Mouse (Mus musculus): Measurements from ENCODE around the gene Gtf2h5. TPM values are rescaled to one million over a fixed set of nuclear protein-coding genes. Genes with fewer than 3 reads are reported as not detected.
A peak's percentile ranks its signal among the peaks of the same experiment; 100 is the strongest.

Gene Gtf2h5
- polyA plus RNA-seq, 1 experiment from 2014 or later, result 188 TPM

- H3K27me3 ChIP-seq (ENCODE audit: insufficient read depth, low read length), result no peaks in the 10 kb centered on the region
- H3K4me2 ChIP-seq (ENCODE audit: low read length), result no peak overlapping the region
- no peak overlapping the region for H3K9ac ChIP-seq (ENCODE audit: low read depth, low read length)
- DNase-seq (ENCODE audit: low spot score), result no peak
- no peak for TF ChIP-seq CTCF (IDR thresholded peaks at IDR 0.05; ENCODE audit: low read depth)
- no peak overlapping the region for H3K27ac ChIP-seq
- no peaks in the 10 kb centered on the region for H3K9me3 ChIP-seq (replicated peaks; ENCODE audit: low read length)
- 85% methylated on average over 5 of the region's 5 CpGs for WGBS
- no peak for ATAC-seq (replicated peaks; ENCODE audit: low FRiP score, low read depth)
- H3K36me3 ChIP-seq (ENCODE audit: insufficient read depth, low read length), result peaks cover 19% of the 10 kb centered on the region
- H3K4me3 ChIP-seq (replicated peaks; ENCODE audit: low read depth, low read length), result no peak overlapping the region
- no peaks in the 10 kb centered on the region; the same call in 1 of the 2 replicates for H3K4me1 ChIP-seq (replicated peaks; ENCODE audit: insufficient read depth, low read length)
Measured at GRCm38 (mm10) chr17:6083323-6083890, 3.8 kb downstream of the Gtf2h5 start.

GRCm38 (mm10) chr17:6091604-6092003, 12.0 kb downstream of the Gtf2h5 start:
- Histone ChIP-seq H3K4me2 (ENCODE audit: low read length) (no peak overlapping the region), H3K27ac (no peak overlapping the region), H3K9ac (ENCODE audit: low read depth, low read length) (no peak overlapping the region), H3K9me3 (replicated peaks; ENCODE audit: low read length) (no peaks in the 10 kb centered on the region), H3K4me3 (replicated peaks; ENCODE audit: low read depth, low read length) (no peak overlapping the region), H3K36me3 (ENCODE audit: insufficient read depth, low read length) (0 out of 2 replicates have a peak, but pooled peaks cover under 1% of the 10 kb centered on the region), H3K27me3 (ENCODE audit: insufficient read depth, low read length) (no peaks in the 10 kb centered on the region), H3K4me1 (replicated peaks; ENCODE audit: insufficient read depth, low read length) (no peaks in the 10 kb centered on the region)
- TF ChIP-seq CTCF (IDR thresholded peaks at IDR 0.05; ENCODE audit: low read depth), result no peak
- no peak for ATAC-seq (replicated peaks; ENCODE audit: low FRiP score, low read depth)
- 92% methylated on average over 6 of the region's 6 CpGs for WGBS
- DNase-seq (ENCODE audit: low spot score), result no peak

- no peak for ATAC-seq (replicated peaks; ENCODE audit: low FRiP score, low read depth)
- H3K27ac ChIP-seq, result no peak overlapping the region
- peak; percentile 27; the same call in 1 of the 2 replicates for TF ChIP-seq CTCF (IDR thresholded peaks at IDR 0.05; ENCODE audit: low read depth)
- no peaks in the 10 kb centered on the region for H3K9me3 ChIP-seq (replicated peaks; ENCODE audit: low read length)
- H3K36me3 ChIP-seq (ENCODE audit: insufficient read depth, low read length), result no peaks in the 10 kb centered on the region
- no peaks in the 10 kb centered on the region for H3K4me1 ChIP-seq (replicated peaks; ENCODE audit: insufficient read depth, low read length)
- peak; percentile 34 for DNase-seq (ENCODE audit: low spot score)
- no peak overlapping the region for H3K4me2 ChIP-seq (ENCODE audit: low read length)
- H3K9ac ChIP-seq (ENCODE audit: low read depth, low read length), result no peak overlapping the region
- no peaks in the 10 kb centered on the region for H3K27me3 ChIP-seq (ENCODE audit: insufficient read depth, low read length)
- no peak overlapping the region for H3K4me3 ChIP-seq (replicated peaks; ENCODE audit: low read depth, low read length)
Measured at GRCm38 (mm10) chr17:6095579-6095978, 16.0 kb downstream of the Gtf2h5 start.

GRCm38 (mm10) chr17:6097884-6098283, 18.3 kb downstream of the Gtf2h5 start:
- 28% methylated on average over 4 of the region's 4 CpGs for WGBS
- TF ChIP-seq CTCF (IDR thresholded peaks at IDR 0.05; ENCODE audit: low read depth), result peak; percentile 90
- no peak overlapping the region for H3K9ac ChIP-seq (ENCODE audit: low read depth, low read length)
- no peak overlapping the region for H3K4me3 ChIP-seq (replicated peaks; ENCODE audit: low read depth, low read length)
- no peak overlapping the region for H3K27ac ChIP-seq
- ATAC-seq (replicated peaks; ENCODE audit: low FRiP score, low read depth), result 0 out of 2 replicates have a peak, but pooled peaks have one; percentile 49
- no peaks in the 10 kb centered on the region for H3K4me1 ChIP-seq (replicated peaks; ENCODE audit: insufficient read depth, low read length)
- no peaks in the 10 kb centered on the region for H3K9me3 ChIP-seq (replicated peaks; ENCODE audit: low read length)
- no peak overlapping the region for H3K4me2 ChIP-seq (ENCODE audit: low read length)
- H3K27me3 ChIP-seq (ENCODE audit: insufficient read depth, low read length), result no peaks in the 10 kb centered on the region
- peak; percentile 78 for DNase-seq (ENCODE audit: low spot score)
- no peaks in the 10 kb centered on the region for H3K36me3 ChIP-seq (ENCODE audit: insufficient read depth, low read length)

- no peak for ATAC-seq (replicated peaks; ENCODE audit: low FRiP score, low read depth)
- 92% methylated on average over 3 of the region's 3 CpGs for WGBS
- no peaks in the 10 kb centered on the region for H3K36me3 ChIP-seq (ENCODE audit: insufficient read depth, low read length)
Measured at GRCm38 (mm10) chr17:6102287-6102686, 22.7 kb downstream of the Gtf2h5 start.

GRCm38 (mm10) chr17:6103566-6103965, 24.0 kb downstream of the Gtf2h5 start:
- no peak overlapping the region for H3K27ac ChIP-seq
- DNase-seq (ENCODE audit: low spot score) (no peak), ATAC-seq (replicated peaks; ENCODE audit: low FRiP score, low read depth) (no peak)
- H3K4me3 ChIP-seq (replicated peaks; ENCODE audit: low read depth, low read length), result no peak overlapping the region
- WGBS, result 86% methylated on average over 6 of the region's 6 CpGs
- H3K9ac ChIP-seq (ENCODE audit: low read depth, low read length), result no peak overlapping the region
- H3K36me3 ChIP-seq (ENCODE audit: insufficient read depth, low read length), result no peaks in the 10 kb centered on the region
- TF ChIP-seq CTCF (IDR thresholded peaks at IDR 0.05; ENCODE audit: low read depth), result no peak
- no peaks in the 10 kb centered on the region for H3K9me3 ChIP-seq (replicated peaks; ENCODE audit: low read length)
- H3K4me2 ChIP-seq (ENCODE audit: low read length), result no peak overlapping the region
- H3K4me1 ChIP-seq (replicated peaks; ENCODE audit: insufficient read depth, low read length), result 0 out of 2 replicates have a peak, but pooled peaks cover 4% of the 10 kb centered on the region
- no peaks in the 10 kb centered on the region for H3K27me3 ChIP-seq (ENCODE audit: insufficient read depth, low read length)

More at GRCm38 (mm10) chr17:6102287-6102686, 22.7 kb downstream of the Gtf2h5 start:
- Histone ChIP-seq H3K27ac (no peak overlapping the region), H3K4me3 (replicated peaks; ENCODE audit: low read depth, low read length) (no peak overlapping the region), H3K4me1 (replicated peaks; ENCODE audit: insufficient read depth, low read length) (no peaks in the 10 kb centered on the region), H3K9ac (ENCODE audit: low read depth, low read length) (no peak overlapping the region), H3K4me2 (ENCODE audit: low read length) (no peak overlapping the region), H3K9me3 (replicated peaks; ENCODE audit: low read length) (no peaks in the 10 kb centered on the region), H3K27me3 (ENCODE audit: insufficient read depth, low read length) (no peaks in the 10 kb centered on the region)
- TF ChIP-seq CTCF (IDR thresholded peaks at IDR 0.05; ENCODE audit: low read depth), result no peak
- no peak for DNase-seq (ENCODE audit: low spot score)
